Mouse (Mus musculus) ES-E14 (cell line): Measurements from ENCODE around the gene Pex5l.

Source experiments
- CHD2 ChIP-seq: IDR thresholded peaks from 2 replicates; pipeline ENCODE4 v1.6.1; 2014; ENCODE audit warnings: mild to moderate bottlenecking, low read depth, low read length, inconsistent platforms
- HCFC1 ChIP-seq: IDR thresholded peaks from 2 replicates; pipeline ENCODE4 v1.6.1; 2012; ENCODE audit warnings: low read length, inconsistent platforms, borderline replicate concordance; ENCODE audit not compliant: insufficient read depth
- MAFK ChIP-seq: IDR thresholded peaks from 2 replicates; pipeline ENCODE4 v1.6.1; 2014; ENCODE audit warnings: mild to moderate bottlenecking, low read depth, low read length, inconsistent platforms; ENCODE audit not compliant: insufficient read depth
- ZC3H11A ChIP-seq: IDR thresholded peaks from 2 replicates; pipeline ENCODE4 v1.6.1; 2012; ENCODE audit warnings: low read depth, mild to moderate bottlenecking, inconsistent platforms, low read length, borderline replicate concordance

- no peak for TF ChIP-seq ZC3H11A
- no peak for TF ChIP-seq MAFK
- no peak for TF ChIP-seq HCFC1
- no peak for TF ChIP-seq CHD2
Observed at GRCm38 (mm10) chr3:32903462-32903861, 239.6 kb downstream of the Pex5l start.
